Mouse (Mus musculus): Measurements from ENCODE around the gene Snorc.
"Not testable (repeated sequence)": the region's sequence is repeated elsewhere in the genome, so short reads cannot be mapped to it uniquely, and the experiment has no call there.

Gene Snorc

GRCm38 (mm10) chr1:87469971-87470370 lies at the start of gene Snorc:
Snorc (plus strand) TSS chr1:87470271.
- not testable (repeated sequence) for DNase-seq (ENCODE audit: low read depth, low spot score)

GRCm38 (mm10) chr1:87435125-87435524 lies 34.9 kb upstream of the Snorc start:
- no peak for DNase-seq (ENCODE audit: low read depth, low spot score)

GRCm38 (mm10) chr1:87436583-87436982 lies 33.5 kb upstream of the Snorc start:
- no peak for DNase-seq (ENCODE audit: low read depth, low spot score)

- peak; percentile 18 for DNase-seq (ENCODE audit: low read depth, low spot score)
Measured at GRCm38 (mm10) chr1:87447183-87448104, 22.6 kb upstream of the Snorc start.

- no peak for DNase-seq (ENCODE audit: low read depth, low spot score)
Measured at GRCm38 (mm10) chr1:87449432-87449831, 20.6 kb upstream of the Snorc start.

- DNase-seq (ENCODE audit: low read depth, low spot score), result no peak
Measured at GRCm38 (mm10) chr1:87456425-87456824, 13.6 kb upstream of the Snorc start.

- no peak for DNase-seq (ENCODE audit: low read depth, low spot score)
Measured at GRCm38 (mm10) chr1:87458045-87458444, 12.0 kb upstream of the Snorc start.

GRCm38 (mm10) chr1:87459856-87460255 lies 10.2 kb upstream of the Snorc start:
- not testable (repeated sequence) for DNase-seq (ENCODE audit: low read depth, low spot score)

GRCm38 (mm10) chr1:87467469-87467868 lies 2.6 kb upstream of the Snorc start:
- DNase-seq (ENCODE audit: low read depth, low spot score), result no peak

GRCm38 (mm10) chr1:87468321-87468720 lies 1.8 kb upstream of the Snorc start:
- DNase-seq (ENCODE audit: low read depth, low spot score), result no peak

GRCm38 (mm10) chr1:87471914-87472313 lies 1.8 kb downstream of the Snorc start:
- DNase-seq (ENCODE audit: low read depth, low spot score), result no peak

GRCm38 (mm10) chr1:87472576-87472975 lies 2.5 kb downstream of the Snorc start:
- DNase-seq (ENCODE audit: low read depth, low spot score), result no peak

- DNase-seq (ENCODE audit: low read depth, low spot score), result no peak
Measured at GRCm38 (mm10) chr1:87475076-87475895, 5.2 kb downstream of the Snorc start.

GRCm38 (mm10) chr1:87482546-87482945 lies 12.5 kb downstream of the Snorc start:
- no peak for DNase-seq (ENCODE audit: low read depth, low spot score)

- DNase-seq (ENCODE audit: low read depth, low spot score), result no peak
Measured at GRCm38 (mm10) chr1:87486386-87486785, 16.3 kb downstream of the Snorc start.

GRCm38 (mm10) chr1:87492285-87492684 lies 22.2 kb downstream of the Snorc start:
- DNase-seq (ENCODE audit: low read depth, low spot score), result no peak

GRCm38 (mm10) chr1:87493542-87493941 lies 23.5 kb downstream of the Snorc start:
- DNase-seq (ENCODE audit: low read depth, low spot score), result no peak

- DNase-seq (ENCODE audit: low read depth, low spot score), result no peak
Measured at GRCm38 (mm10) chr1:87505524-87505923, 35.5 kb downstream of the Snorc start.

GRCm38 (mm10) chr1:87507857-87508256 lies 37.8 kb downstream of the Snorc start:
- DNase-seq (ENCODE audit: low read depth, low spot score), result no peak

GRCm38 (mm10) chr1:87508591-87509560 lies 38.8 kb downstream of the Snorc start:
- no peak for DNase-seq (ENCODE audit: low read depth, low spot score)

GRCm38 (mm10) chr1:87509561-87510165 lies 39.6 kb downstream of the Snorc start, which contains the start of gene Neu2:
Neu2 (plus strand) TSS chr1:87509889.
- no peak for DNase-seq (ENCODE audit: low read depth, low spot score)
